Mouse (Mus musculus): ENCODE results near the gene Ttc3.

Gene Ttc3

GRCm38 (mm10) chr16:94360578-94361350 lies 9.7 kb upstream of the Ttc3 start:
- no peak for DNase-seq

GRCm38 (mm10) chr16:94362174-94362873 lies 8.1 kb upstream of the Ttc3 start:
- DNase-seq: peak in 1 of 2 experiments; percentile 19

GRCm38 (mm10) chr16:94363814-94364213 lies 6.6 kb upstream of the Ttc3 start:
- DNase-seq: no peak

- no peak for DNase-seq
Measured at GRCm38 (mm10) chr16:94365435-94365834, 5.0 kb upstream of the Ttc3 start.

GRCm38 (mm10) chr16:94369596-94370172 lies 734 bp upstream of the Ttc3 start:
- no peak for DNase-seq

GRCm38 (mm10) chr16:94370915-94371300 lies 490 bp downstream of the Ttc3 start:
- peak; percentile 74 to 84 for DNase-seq

GRCm38 (mm10) chr16:94371301-94371931 lies 998 bp downstream of the Ttc3 start, which contains the start of gene Pigp:
Pigp (minus strand) TSS chr16:94371842.
- DNase-seq: peak; percentile 53 to 77

GRCm38 (mm10) chr16:94379386-94379785 lies 9.0 kb downstream of the Ttc3 start:
- DNase-seq: no peak

GRCm38 (mm10) chr16:94383277-94383676 lies 12.9 kb downstream of the Ttc3 start:
- DNase-seq: no peak

GRCm38 (mm10) chr16:94387690-94388089 lies 17.3 kb downstream of the Ttc3 start:
- peak; percentile 15 to 51 for DNase-seq

GRCm38 (mm10) chr16:94392299-94392698 lies 21.9 kb downstream of the Ttc3 start:
- no peak for DNase-seq

GRCm38 (mm10) chr16:94395051-94395450 lies 24.6 kb downstream of the Ttc3 start:
- no peak for DNase-seq

- no peak for DNase-seq
Measured at GRCm38 (mm10) chr16:94396641-94397040, 26.2 kb downstream of the Ttc3 start.

- DNase-seq: no peak
Measured at GRCm38 (mm10) chr16:94399141-94399540, 28.7 kb downstream of the Ttc3 start.

GRCm38 (mm10) chr16:94401636-94402035 lies 31.2 kb downstream of the Ttc3 start:
- no peak for DNase-seq

- DNase-seq: peak in 1 of 2 experiments; percentile 20
Measured at GRCm38 (mm10) chr16:94402185-94402584, 31.8 kb downstream of the Ttc3 start.

- DNase-seq: no peak
Measured at GRCm38 (mm10) chr16:94411287-94411686, 40.9 kb downstream of the Ttc3 start.

GRCm38 (mm10) chr16:94412198-94412597 lies 41.8 kb downstream of the Ttc3 start:
- DNase-seq: no peak

- no peak for DNase-seq
Measured at GRCm38 (mm10) chr16:94412760-94413159, 42.3 kb downstream of the Ttc3 start.

- no peak for DNase-seq
Measured at GRCm38 (mm10) chr16:94414151-94414550, 43.7 kb downstream of the Ttc3 start.

- DNase-seq: no peak
Measured at GRCm38 (mm10) chr16:94420498-94420897, 50.1 kb downstream of the Ttc3 start.

- DNase-seq: no peak
Measured at GRCm38 (mm10) chr16:94428948-94429347, 58.5 kb downstream of the Ttc3 start.

All from kidney, postnatal 25 days (tissue).